Mouse (Mus musculus): ENCODE results near the gene Lpcat1. TPM values are rescaled to one million over a fixed set of nuclear protein-coding genes. Genes with fewer than 3 reads are reported as not detected.

Gene Lpcat1
- polyA plus RNA-seq, 1 experiment: not detected

DNA sequence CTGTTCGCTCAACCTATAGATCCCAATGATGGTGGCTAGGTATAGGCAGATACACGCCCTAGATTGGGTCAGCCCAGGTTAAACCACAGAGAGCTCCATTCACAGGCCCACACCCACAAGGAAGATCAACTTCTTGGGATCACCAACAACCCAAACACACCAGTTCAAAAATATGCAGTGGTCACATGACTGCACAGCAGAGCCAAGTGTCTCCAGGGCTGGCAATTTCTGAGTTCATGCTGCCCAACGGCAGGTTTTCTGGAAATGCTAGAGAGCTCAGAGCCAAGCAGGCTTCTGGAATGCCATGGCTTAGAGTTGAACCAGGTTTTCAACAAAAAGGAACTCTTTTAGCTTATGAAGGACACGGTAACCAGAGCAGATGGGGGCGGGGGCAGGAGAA lies 25.3 kb upstream of the Lpcat1 start:
- TF ChIP-seq GATA1 (IDR thresholded peaks at IDR 0.05; ENCODE audit: low read length): no peak

DNA sequence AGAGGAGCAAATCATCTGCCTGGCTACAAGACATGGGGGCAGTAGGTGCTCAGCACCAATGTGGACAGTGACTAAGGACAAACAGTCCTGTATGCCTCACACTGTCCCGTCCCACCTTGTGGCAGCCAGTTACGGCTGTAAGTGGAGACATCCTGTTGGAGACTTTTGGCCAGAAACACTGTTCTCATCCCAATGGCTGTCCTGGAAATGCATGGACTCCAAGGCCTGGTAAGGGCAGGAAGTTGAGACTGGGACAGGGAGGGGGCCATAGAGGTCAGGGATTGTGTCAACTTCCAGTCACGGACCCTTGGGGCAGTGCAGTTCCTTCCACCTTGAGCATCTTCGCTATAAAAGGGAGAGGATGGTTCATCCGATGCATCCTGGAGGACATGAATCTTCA lies 24.6 kb upstream of the Lpcat1 start:
- TF ChIP-seq GATA1 (IDR thresholded peaks at IDR 0.05; ENCODE audit: low read length): no peak

DNA sequence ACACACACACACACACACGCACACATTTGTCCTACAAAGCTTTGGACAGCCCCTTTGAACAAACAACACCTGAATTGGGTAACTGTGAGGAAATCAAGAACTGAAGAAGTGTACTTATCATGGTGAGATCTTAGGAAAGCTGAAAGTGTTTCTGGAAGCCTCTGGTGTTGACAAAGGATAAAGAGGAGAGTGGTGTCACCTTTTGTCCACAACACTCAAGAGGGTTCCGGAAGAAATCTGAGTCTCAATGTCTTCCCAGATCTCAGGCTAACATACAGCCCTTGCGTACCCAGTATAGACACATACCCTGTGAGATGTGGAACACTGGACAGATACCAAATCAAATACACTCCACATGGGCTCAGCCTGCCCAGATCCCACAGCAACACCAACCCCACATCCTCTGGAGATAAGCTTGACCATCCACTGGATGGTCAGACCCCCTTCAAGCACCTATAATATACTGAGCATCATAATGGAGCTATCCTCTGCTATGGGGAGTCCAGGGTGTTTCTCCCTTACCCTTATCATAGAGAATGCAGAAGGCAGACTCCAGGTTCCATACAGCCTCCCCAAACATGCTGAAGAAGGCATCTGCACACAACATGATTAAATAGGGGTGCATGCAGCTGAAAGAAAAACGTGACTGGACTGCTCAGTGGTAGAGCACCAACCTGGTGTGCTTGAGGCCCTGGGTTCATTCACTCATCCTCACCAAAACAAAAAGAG lies 23.7 kb upstream of the Lpcat1 start:
- no peak for TF ChIP-seq GATA1 (IDR thresholded peaks at IDR 0.05; ENCODE audit: low read length)

DNA sequence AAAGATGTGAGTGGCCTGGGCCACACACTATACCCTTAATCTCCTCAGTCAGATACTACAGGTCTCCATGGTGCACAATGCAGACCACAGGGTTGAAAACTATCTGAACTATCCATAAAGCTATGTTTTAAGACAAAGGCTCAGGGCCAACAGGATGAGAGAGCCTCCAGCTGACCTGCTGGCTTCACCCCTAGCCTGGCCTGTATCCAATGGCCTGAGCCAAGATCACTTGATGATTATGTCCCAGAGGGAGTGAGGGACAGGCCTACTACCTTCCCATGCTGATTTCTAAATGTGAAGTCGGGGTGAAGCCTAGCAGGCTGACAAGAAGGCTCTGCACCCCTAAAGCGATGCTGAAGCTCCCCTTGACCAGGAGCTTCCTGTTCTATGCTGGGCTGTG lies 21.9 kb upstream of the Lpcat1 start:
- TF ChIP-seq GATA1 (IDR thresholded peaks at IDR 0.05; ENCODE audit: low read length): no peak

DNA sequence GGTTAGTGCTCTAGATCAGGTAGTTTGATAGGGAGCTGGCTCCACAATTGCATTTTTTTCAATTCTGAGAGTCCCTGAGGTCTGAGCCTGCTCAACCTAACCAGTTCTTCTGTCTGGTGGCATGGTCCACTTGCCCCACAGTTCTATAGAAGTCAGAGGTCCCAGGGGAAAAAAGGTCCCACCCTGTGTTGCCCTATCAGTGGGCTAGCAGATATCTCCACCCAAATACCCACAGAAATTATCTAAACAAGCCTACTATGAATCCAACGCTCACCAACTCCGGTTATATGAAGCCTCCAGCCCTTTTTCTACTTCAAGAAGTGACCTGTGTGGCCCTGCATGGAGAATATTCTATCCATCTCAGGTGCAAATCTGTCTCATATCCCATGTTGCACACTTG lies 20.9 kb upstream of the Lpcat1 start:
- no peak for TF ChIP-seq GATA1 (IDR thresholded peaks at IDR 0.05; ENCODE audit: low read length)

DNA sequence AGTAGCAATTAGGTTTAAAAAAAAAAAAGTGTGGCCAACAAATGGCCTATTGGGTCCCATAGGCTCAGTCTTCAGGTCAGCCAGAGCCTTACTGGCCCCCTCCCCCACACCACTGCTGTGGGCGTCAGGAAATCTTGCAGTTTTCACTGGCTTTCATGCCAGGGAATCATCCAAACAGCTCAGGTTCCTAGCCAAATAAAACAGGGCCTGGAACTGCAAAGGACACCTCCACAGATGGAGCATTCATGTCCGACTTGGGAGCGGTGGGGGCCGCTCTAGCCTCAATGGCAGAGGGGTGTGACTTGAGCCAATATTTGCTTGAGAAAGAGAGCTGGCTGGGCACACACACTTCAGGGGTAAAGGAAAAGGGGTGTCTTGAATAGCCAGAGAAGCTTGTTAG lies 20.5 kb upstream of the Lpcat1 start:
- no peak for TF ChIP-seq GATA1 (IDR thresholded peaks at IDR 0.05; ENCODE audit: low read length)

DNA sequence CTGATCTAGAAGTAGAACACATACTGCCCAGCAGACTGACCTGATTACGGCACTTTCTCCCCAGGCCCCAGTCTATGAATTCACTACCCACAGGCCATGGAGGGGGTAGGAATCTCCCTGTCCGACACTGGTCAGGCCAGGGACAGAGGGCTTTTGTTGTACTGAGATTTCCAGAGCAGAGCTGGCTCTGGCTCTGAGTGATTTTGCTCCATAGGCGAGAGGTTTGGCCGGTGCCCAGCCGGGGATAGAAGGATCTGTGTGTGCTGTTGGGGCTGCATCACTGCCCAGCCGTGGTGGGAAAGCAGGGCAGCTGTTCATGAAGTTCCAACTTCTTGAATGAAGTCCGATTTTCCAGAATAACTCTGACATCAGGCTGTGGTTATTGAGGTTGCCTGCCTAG lies 20.1 kb upstream of the Lpcat1 start:
- no peak for TF ChIP-seq GATA1 (IDR thresholded peaks at IDR 0.05; ENCODE audit: low read length)

DNA sequence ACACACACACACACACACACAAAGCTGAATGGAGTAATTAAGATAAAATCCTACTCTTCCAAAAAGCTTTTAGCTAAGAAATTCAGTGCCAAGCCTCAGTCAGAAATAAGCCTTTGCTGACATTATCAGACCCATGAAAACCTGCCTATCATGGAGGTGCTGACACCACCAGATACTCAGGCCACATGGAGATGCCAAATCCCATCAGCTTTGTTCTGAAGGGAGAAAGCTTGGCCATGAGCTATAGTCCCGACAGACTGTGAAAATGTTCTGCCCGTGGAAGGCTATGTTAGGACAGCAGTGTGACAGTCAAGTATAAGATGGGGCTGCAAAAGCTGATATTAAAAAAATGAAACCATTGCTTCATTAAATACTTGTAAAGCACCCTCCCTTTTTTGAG lies 19.5 kb upstream of the Lpcat1 start:
- no peak for TF ChIP-seq GATA1 (IDR thresholded peaks at IDR 0.05; ENCODE audit: low read length)

DNA sequence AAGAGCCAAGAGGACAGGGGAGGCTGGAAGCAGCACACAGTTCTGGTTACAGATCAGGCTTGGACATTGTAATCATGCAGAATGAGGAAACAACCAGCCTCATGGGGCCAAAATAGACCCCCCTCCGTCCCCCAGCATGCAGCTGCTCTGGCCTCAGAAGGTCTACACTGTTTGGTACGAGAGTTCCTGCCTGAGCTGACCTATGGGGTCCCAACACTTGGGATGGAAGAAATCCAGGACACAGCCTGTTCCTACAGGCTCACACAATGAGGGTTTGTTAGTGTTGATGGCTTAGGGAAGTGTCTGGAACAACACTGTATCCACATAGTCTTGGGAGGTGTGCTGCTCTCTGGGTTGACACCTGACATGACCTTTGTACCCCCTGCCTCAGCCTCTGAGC lies 18.8 kb upstream of the Lpcat1 start:
- no peak for TF ChIP-seq GATA1 (IDR thresholded peaks at IDR 0.05; ENCODE audit: low read length)

DNA sequence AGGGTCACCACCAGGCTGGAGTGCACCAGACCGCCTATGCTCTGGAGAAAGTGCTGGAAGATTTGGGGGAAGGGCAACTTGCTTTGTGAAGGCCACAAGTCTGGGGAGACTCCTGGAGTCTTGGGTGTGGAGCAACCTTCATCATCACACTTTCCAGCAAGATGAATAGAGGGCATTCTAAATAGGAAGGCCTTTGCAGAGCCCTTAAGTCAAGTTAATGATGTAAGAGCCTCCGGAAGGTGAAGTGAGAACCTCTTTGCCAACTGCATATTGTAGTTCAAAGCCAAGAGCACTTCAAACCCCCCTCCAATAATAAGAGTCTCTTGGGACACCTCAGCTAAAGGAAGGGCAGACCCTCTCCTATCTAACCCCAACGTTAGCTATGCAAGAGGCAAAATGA lies 18.3 kb upstream of the Lpcat1 start:
- TF ChIP-seq GATA1 (IDR thresholded peaks at IDR 0.05; ENCODE audit: low read length): no peak

DNA sequence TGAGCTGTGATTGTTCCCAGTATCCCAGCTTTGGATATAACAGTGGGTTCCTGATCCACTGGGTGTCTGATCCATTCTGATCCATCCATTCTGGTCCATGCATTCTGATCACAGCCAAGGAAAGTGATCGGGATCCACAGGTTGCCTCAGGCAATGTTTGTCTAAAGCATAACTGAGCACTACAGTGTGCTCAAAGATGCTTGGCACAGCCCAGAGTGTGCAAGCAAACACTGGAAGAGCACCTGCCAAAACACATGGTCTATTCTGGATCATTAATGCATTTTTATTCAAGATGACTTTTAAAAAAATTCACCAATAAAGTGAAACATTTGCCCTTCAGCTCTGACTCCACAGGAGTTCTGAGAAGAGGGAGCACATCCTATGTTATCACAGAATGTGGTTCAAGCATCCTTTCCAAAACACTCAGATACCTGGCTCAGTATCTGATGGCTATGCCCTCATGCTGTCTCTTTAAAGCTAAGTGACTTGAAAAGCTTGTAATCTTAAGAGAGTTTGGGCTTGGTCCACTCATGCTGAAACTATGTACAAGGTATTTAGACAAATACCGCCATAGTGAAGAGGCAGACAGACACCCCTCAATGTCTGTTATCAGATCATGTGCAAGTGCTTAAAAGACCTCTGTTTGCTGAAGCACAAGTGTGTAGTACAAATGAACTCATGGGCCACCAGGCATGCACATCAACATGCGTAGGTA lies 13.3 kb upstream of the Lpcat1 start:
- TF ChIP-seq GATA1 (IDR thresholded peaks at IDR 0.05; ENCODE audit: low read length): no peak

DNA sequence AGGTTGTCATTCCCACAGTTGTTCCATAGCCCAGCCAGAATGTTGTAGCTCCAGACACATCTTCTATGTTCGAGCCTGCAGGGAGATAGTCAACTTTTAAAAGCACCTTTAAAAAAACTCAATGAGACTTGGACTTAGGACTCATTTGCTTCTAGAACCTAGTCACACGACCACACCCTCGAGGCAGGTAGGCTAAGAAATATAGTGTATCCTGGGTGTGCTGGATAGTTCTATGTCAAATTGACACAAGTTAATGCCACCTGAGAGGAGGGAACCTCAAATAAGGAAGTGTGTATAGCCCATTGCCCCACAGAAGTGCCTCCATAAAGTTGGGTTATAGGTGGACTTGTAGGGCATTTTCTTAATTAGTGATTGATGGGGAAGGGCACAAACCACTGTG lies 11.7 kb upstream of the Lpcat1 start:
- TF ChIP-seq GATA1 (IDR thresholded peaks at IDR 0.05; ENCODE audit: low read length): no peak

DNA sequence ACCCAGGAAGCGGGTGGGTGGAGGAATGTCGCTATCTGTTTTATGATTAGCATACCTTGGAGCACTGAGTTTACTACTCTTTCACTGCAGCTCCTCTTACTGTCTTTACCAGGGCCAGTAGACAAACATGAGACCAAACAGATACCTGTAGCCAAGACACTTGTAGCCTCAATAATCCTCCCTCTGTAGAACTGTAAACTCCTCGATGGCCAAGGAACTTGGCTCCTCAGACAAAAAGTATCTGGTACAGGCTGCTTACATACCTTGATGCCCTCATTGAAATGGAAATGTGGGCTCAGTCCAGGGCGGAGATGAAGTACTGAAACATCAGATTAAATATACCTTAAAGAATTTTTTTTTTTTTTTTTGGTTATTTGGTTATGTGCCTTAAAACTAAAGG lies 9.7 kb upstream of the Lpcat1 start:
- no peak for TF ChIP-seq GATA1 (IDR thresholded peaks at IDR 0.05; ENCODE audit: low read length)

DNA sequence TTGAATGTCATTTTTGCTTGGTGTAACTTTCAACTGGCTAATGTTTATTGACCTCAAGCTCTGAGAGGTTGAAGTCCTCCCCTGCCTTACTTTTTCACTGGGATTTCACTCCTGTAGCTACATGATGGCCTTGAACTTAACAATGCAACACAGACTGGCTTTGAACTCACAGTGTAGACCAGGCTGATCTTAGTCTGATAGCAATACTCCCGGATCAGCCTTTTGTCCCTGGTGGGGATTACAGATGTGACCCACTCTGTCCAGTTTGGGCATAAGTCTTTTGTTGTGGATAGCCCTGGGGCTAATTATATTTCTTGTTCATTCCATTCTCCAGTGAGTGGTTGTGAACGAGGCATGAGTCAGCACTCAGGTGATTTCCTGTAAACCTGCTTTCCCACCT lies 9.3 kb upstream of the Lpcat1 start:
- no peak for TF ChIP-seq GATA1 (IDR thresholded peaks at IDR 0.05; ENCODE audit: low read length)

DNA sequence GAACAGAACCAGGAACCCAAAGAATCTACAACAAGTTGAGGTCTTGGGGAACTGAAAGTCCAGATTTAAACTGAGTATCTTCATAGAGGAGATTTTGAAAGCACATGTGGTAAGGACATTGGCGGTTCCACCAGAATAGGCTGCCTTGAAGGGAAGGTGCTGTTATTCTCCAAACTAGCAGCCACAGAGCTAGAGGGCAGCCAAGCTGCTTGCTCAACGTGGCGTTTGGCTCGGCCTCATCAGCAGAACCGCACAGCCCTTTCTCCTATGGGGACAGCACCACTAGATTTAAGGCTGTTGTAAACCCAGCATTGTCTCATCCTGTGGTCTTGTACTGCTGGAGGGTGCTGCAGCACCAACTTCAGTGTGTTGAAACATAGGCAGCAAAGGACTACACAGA lies 8.3 kb upstream of the Lpcat1 start:
- TF ChIP-seq GATA1 (IDR thresholded peaks at IDR 0.05; ENCODE audit: low read length): no peak

DNA sequence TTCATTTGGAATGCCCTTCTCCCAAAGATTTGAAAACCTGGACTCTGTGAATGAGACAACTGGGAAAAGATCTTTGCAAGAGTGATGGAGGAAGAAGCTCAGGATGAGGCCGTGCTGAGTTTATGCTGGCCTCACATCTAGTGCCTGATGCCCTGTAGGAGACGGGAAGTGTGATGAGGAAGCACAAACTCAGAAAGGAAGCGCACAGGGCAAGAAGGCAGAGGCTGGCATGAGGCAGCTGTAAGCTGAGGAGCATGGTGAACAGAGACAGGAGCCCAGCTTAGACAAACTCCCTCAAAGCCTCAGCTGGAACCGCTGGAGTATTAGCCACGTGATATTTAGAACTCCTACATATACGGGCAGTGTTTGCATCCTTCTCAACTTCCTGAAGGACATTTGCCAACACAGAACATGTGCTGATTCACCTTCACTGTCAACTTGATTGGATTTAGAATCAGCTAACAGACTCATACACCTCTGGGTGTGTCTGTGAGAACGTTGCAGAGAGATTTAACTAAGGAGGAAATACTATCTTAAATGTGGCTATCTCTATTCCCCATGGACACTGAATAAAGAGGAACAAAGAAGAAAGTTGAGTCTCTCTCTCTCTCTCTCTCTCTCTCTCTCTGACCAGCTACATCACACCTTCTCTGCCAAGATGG lies 7.7 kb upstream of the Lpcat1 start:
- TF ChIP-seq GATA1 (IDR thresholded peaks at IDR 0.05; ENCODE audit: low read length): no peak

DNA sequence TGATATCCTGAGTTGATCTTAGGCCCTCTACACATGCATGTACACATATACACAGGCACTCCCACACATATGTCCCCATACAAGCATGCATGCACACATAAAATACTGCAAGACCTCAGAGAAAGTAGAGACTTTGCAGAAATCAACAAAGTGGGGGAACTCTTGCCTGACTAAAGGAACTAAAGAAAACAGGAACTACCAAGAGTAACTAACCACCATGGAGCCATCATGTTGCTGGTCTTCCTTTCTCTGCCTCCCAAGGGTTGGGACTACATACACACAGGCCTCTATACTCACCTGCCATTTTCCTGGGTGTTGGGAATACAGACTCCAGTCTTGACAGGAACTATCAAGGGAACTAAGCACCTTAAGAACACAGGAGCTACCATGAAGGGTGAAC lies 5.4 kb upstream of the Lpcat1 start:
- no peak for TF ChIP-seq GATA1 (IDR thresholded peaks at IDR 0.05; ENCODE audit: low read length)
